Mouse (Mus musculus): ENCODE data around the gene Nrgn. TPM values are rescaled to one million over a fixed set of nuclear protein-coding genes. Genes with fewer than 3 reads are reported as not detected.

Nrgn gene
- polyA plus RNA-seq, 2 experiments, result 5.4 to 7.1 TPM

- H3K9ac ChIP-seq (replicated peaks), result no peak overlapping the region
- ATAC-seq (ENCODE audit: insufficient read depth) (peak; percentile 37; the same call in 1 of the 2 replicates), DNase-seq (ENCODE audit: low read depth in 3 of 3, low spot score in 3 of 3) (no peak)
- no peaks in the 10 kb centered on the region for H3K36me3 ChIP-seq (replicated peaks; ENCODE audit: control insufficient read depth, insufficient read depth, low read depth)
- no peak overlapping the region for H3K4me2 ChIP-seq (ENCODE audit: low read depth)
- H3K9me3 ChIP-seq (ENCODE audit: control insufficient read depth, low read length), result no peaks in the 10 kb centered on the region
- no peak overlapping the region for H3K4me3 ChIP-seq (ENCODE audit: insufficient read depth in 1 of 2, low read depth in 2 of 2, low read length in 2 of 2)
- H3K27ac ChIP-seq, result no peak overlapping the region
- TF ChIP-seq CTCF (IDR thresholded peaks at IDR 0.05; ENCODE audit: low read depth) (peak; percentile 61), EP300 (IDR thresholded peaks at IDR 0.05; ENCODE audit: low read depth) (no peak)
- 63% methylated on average over 2 of the region's 2 CpGs for WGBS (ENCODE audit: insufficient replicate concordance)
- H3K4me1 ChIP-seq (replicated peaks; ENCODE audit: control insufficient read depth in 2 of 2, insufficient read depth in 2 of 2, low read length in 1 of 2), result peaks cover 2% of the 10 kb centered on the region in 2 experiments
- H3K27me3 ChIP-seq (ENCODE audit: control insufficient read depth, insufficient read depth, low read length), result no peaks in the 10 kb centered on the region
Measured at GRCm38 (mm10) chr9:37512097-37512496, 40.6 kb downstream of the Nrgn start.

GRCm38 (mm10) chr9:37506023-37506422 is 46.7 kb downstream of the Nrgn start:
- DNase-seq (ENCODE audit: low read depth in 3 of 3, low spot score in 3 of 3) (no peak), ATAC-seq (ENCODE audit: insufficient read depth) (no peak)
- Histone ChIP-seq H3K4me2 (ENCODE audit: low read depth) (no peak overlapping the region), H3K4me1 (replicated peaks; ENCODE audit: control insufficient read depth in 2 of 2, insufficient read depth in 2 of 2, low read length in 1 of 2) (no peaks in the 10 kb centered on the region), H3K4me3 (ENCODE audit: insufficient read depth in 1 of 2, low read depth in 2 of 2, low read length in 2 of 2) (no peak overlapping the region), H3K36me3 (replicated peaks; ENCODE audit: control insufficient read depth, insufficient read depth, low read depth) (no peaks in the 10 kb centered on the region), H3K27ac (no peak overlapping the region), H3K9me3 (ENCODE audit: control insufficient read depth, low read length) (no peaks in the 10 kb centered on the region), H3K9ac (replicated peaks) (no peak overlapping the region), H3K27me3 (ENCODE audit: control insufficient read depth, insufficient read depth, low read length) (no peaks in the 10 kb centered on the region)
- TF ChIP-seq EP300 (IDR thresholded peaks at IDR 0.05; ENCODE audit: low read depth) (no peak), CTCF (IDR thresholded peaks at IDR 0.05; ENCODE audit: low read depth) (no peak)
- WGBS (ENCODE audit: insufficient replicate concordance), result 92% methylated on average over 1 of the region's 1 CpGs

GRCm38 (mm10) chr9:37504348-37504747 is 48.4 kb downstream of the Nrgn start:
- no peak overlapping the region for H3K27ac ChIP-seq
- ATAC-seq (ENCODE audit: insufficient read depth) (no peak), DNase-seq (ENCODE audit: low read depth in 3 of 3, low spot score in 3 of 3) (no peak)
- no peaks in the 10 kb centered on the region for H3K4me1 ChIP-seq (replicated peaks; ENCODE audit: control insufficient read depth in 2 of 2, insufficient read depth in 2 of 2, low read length in 1 of 2)
- no peak overlapping the region for H3K9ac ChIP-seq (replicated peaks)
- TF ChIP-seq CTCF (IDR thresholded peaks at IDR 0.05; ENCODE audit: low read depth) (peak; percentile 38; the same call in 1 of the 2 replicates), EP300 (IDR thresholded peaks at IDR 0.05; ENCODE audit: low read depth) (no peak)
- H3K4me3 ChIP-seq (ENCODE audit: insufficient read depth in 1 of 2, low read depth in 2 of 2, low read length in 2 of 2), result no peak overlapping the region
- no peaks in the 10 kb centered on the region for H3K27me3 ChIP-seq (ENCODE audit: control insufficient read depth, insufficient read depth, low read length)
- H3K36me3 ChIP-seq (replicated peaks; ENCODE audit: control insufficient read depth, insufficient read depth, low read depth), result no peaks in the 10 kb centered on the region
- no peak overlapping the region for H3K4me2 ChIP-seq (ENCODE audit: low read depth)
- no peaks in the 10 kb centered on the region for H3K9me3 ChIP-seq (ENCODE audit: control insufficient read depth, low read length)

GRCm38 (mm10) chr9:37501170-37501569 is 51.5 kb downstream of the Nrgn start:
- no peaks in the 10 kb centered on the region for H3K4me1 ChIP-seq (replicated peaks; ENCODE audit: control insufficient read depth in 2 of 2, insufficient read depth in 2 of 2, low read length in 1 of 2)
- no peak for DNase-seq (ENCODE audit: low read depth in 3 of 3, low spot score in 3 of 3)
- TF ChIP-seq CTCF (IDR thresholded peaks at IDR 0.05; ENCODE audit: low read depth) (no peak), EP300 (IDR thresholded peaks at IDR 0.05; ENCODE audit: low read depth) (no peak)
- 86% methylated on average over 1 of the region's 1 CpGs for WGBS (ENCODE audit: insufficient replicate concordance)
- no peaks in the 10 kb centered on the region for H3K9me3 ChIP-seq (ENCODE audit: control insufficient read depth, low read length)
- H3K4me2 ChIP-seq (ENCODE audit: low read depth), result no peak overlapping the region
- H3K4me3 ChIP-seq (ENCODE audit: insufficient read depth in 1 of 2, low read depth in 2 of 2, low read length in 2 of 2), result no peak overlapping the region
- ATAC-seq (ENCODE audit: insufficient read depth), result no peak
- H3K27me3 ChIP-seq (ENCODE audit: control insufficient read depth, insufficient read depth, low read length), result no peaks in the 10 kb centered on the region
- H3K9ac ChIP-seq (replicated peaks), result no peak overlapping the region
- no peaks in the 10 kb centered on the region for H3K36me3 ChIP-seq (replicated peaks; ENCODE audit: control insufficient read depth, insufficient read depth, low read depth)
- no peak overlapping the region for H3K27ac ChIP-seq

GRCm38 (mm10) chr9:37500201-37500600 is 52.5 kb downstream of the Nrgn start:
- no peak overlapping the region for H3K27ac ChIP-seq
- no peak overlapping the region for H3K9ac ChIP-seq (replicated peaks)
- ATAC-seq (ENCODE audit: insufficient read depth) (no peak), DNase-seq (ENCODE audit: low read depth in 3 of 3, low spot score in 3 of 3) (no peak)
- H3K4me3 ChIP-seq (ENCODE audit: insufficient read depth in 1 of 2, low read depth in 2 of 2, low read length in 2 of 2), result no peak overlapping the region
- no peaks in the 10 kb centered on the region for H3K27me3 ChIP-seq (ENCODE audit: control insufficient read depth, insufficient read depth, low read length)
- no peak for TF ChIP-seq CTCF (IDR thresholded peaks at IDR 0.05; ENCODE audit: low read depth)
- TF ChIP-seq EP300 (IDR thresholded peaks at IDR 0.05; ENCODE audit: low read depth), result no peak
- no peaks in the 10 kb centered on the region for H3K9me3 ChIP-seq (ENCODE audit: control insufficient read depth, low read length)
- WGBS (ENCODE audit: insufficient replicate concordance), result 55% methylated on average over 3 of the region's 3 CpGs
- H3K36me3 ChIP-seq (replicated peaks; ENCODE audit: control insufficient read depth, insufficient read depth, low read depth), result no peaks in the 10 kb centered on the region
- H3K4me1 ChIP-seq (replicated peaks; ENCODE audit: control insufficient read depth in 2 of 2, insufficient read depth in 2 of 2, low read length in 1 of 2), result no peaks in the 10 kb centered on the region
- H3K4me2 ChIP-seq (ENCODE audit: low read depth), result no peak overlapping the region
